In genomic region chr14:27672761-27673160, GRCm38 (mm10) we compare ENCODE assay signal across 26 mouse cellular contexts. TPM values are rescaled to one million over a fixed set of nuclear protein-coding genes. Genes with fewer than 3 reads are reported as not detected.
DNase-seq lines count a peak whose midpoint lies in the region; TF ChIP-seq lines count a peak whose summit lies in the region.
"Had no signal": no experiment of that assay in that cellular context is flagged by ENCODE, and none has a peak within 500 bp of the region (broad histone marks: within the 10 kb centered on the region; RNA-seq: fewer than 3 reads in every experiment).

No protein-coding gene starts in this region.

- H3K27ac ChIP-seq in layer of hippocampus, adult 2 months: peak overlapping the region; percentile 86
- H3K27ac ChIP-seq: forebrain, embryonic 12.5 days; heart, embryonic 10.5 days; hindbrain, embryonic 14.5 days; liver, embryonic 12.5 days had no signal

- peak; percentile 43 to 64 for DNase-seq in layer of hippocampus, adult 2 months (ENCODE audit: low spot score in 2 of 2)
- DNase-seq in layer of hippocampus, postnatal 25 days (ENCODE audit: extremely low spot score in 1 of 2, low spot score in 1 of 2): no peak
- peak; percentile 75 for DNase-seq in brain, adult 2 months (ENCODE audit: low read depth, low spot score)
- peak; percentile 68 for DNase-seq in layer of hippocampus, adult 9-11 months
- DNase-seq in right cerebral cortex, postnatal 25 days: peak; percentile 32
- DNase-seq in gastrocnemius, postnatal 14 days: no peak
- no peak for DNase-seq in lung, postnatal 25 days (ENCODE audit: low spot score)
- DNase-seq: adrenal gland, postnatal 25 days; cerebellum, adult 2 months; cerebellum, postnatal 14 days; forebrain, postnatal 0 days; gastrocnemius, postnatal 25 days; heart, adult 11 months; heart, postnatal 4 days; kidney, adult 9 months; kidney, postnatal 10 days; liver, postnatal 0 days; lung, postnatal 4 days; thymus, postnatal 14 days had no signal

- no peak for TF ChIP-seq CTCF in layer of hippocampus, adult 2 months (conservative IDR thresholded peaks at IDR 0.05)

- H3K4me3 ChIP-seq in layer of hippocampus, adult 2 months: no peak overlapping the region
- H3K4me3 ChIP-seq: erythroblast, embryonic 14.5 days; forebrain, embryonic 12.5 days; heart, embryonic 10.5 days; liver, embryonic 12.5 days; megakaryocyte, embryonic 14.5 days had no signal

- intact Hi-C loops in gastrocnemius, postnatal 14 days (cut with DNase I; ENCODE audit: low total_unique reads): no loop called here

RNA-seq across cellular contexts. Expression of gene Erc2, which starts 50.5 kb away (rescaled TPM):
- 100 to 1,000 TPM; 236 to 244 TPM for total RNA-seq in layer of hippocampus, adult 2 months (2021)
- total RNA-seq in layer of hippocampus, postnatal 25 days (2021): 100 to 1,000 TPM; 225 to 256 TPM
- under 1 TPM; 0.38 to 0.86 TPM for total RNA-seq in gastrocnemius, postnatal 14 days (2021)
- total RNA-seq: monocyte, adult 5-6 weeks had no signal

Comparison
In these comparisons a context has a peak if more than half of its experiments do, and no peak if none do; other contexts are left out.
1. DNase-seq: peak in layer of hippocampus, adult 2 months (2 of 2), brain, adult 2 months (single experiment), layer of hippocampus, adult 9-11 months (single experiment) and right cerebral cortex, postnatal 25 days (single experiment); none in layer of hippocampus, postnatal 25 days (0 of 2), gastrocnemius, postnatal 14 days (single experiment) and lung, postnatal 25 days (single experiment).
2. RNA of gene Erc2, which starts 50.5 kb away (total RNA-seq): 225 to 256 TPM in layer of hippocampus, postnatal 25 days and 236 to 244 TPM in layer of hippocampus, adult 2 months; 0.38 to 0.86 TPM in gastrocnemius, postnatal 14 days; every median in the first group is over 100 times any median in the second.